Mouse (Mus musculus): ENCODE results near the gene Sh2b2. TPM values are rescaled to one million over a fixed set of nuclear protein-coding genes. Genes with fewer than 3 reads are reported as not detected.

The Sh2b2 gene
- total RNA-seq (2021) (10 to 100 TPM; 27.0 to 30.0 TPM), polyA plus RNA-seq (2012; rRNA removed) (57.6 and 89.9 TPM in 2 replicates)
- long read RNA-seq, transcript Sh2b2-201 (9 exons, 2,848 nt), result major isoform, 26 of 40 reads
- long read RNA-seq, partial matches to known transcripts, result 4 of 40 reads
- long read RNA-seq, other reads (novel, unspliced or antisense), result 9 of 40 reads

- DNase-seq, result no peak
Observed at GRCm38 (mm10) chr5:136246452-136246838, at the start of gene Sh2b2. TSS of gene Sh2b2 (minus strand) at chr5:136246556.

GRCm38 (mm10) chr5:136292971-136293418 is 46.6 kb upstream of the Sh2b2 start:
- no peak for DNase-seq

- no peak for DNase-seq
Observed at GRCm38 (mm10) chr5:136292361-136292760, 46.0 kb upstream of the Sh2b2 start.

GRCm38 (mm10) chr5:136291562-136291961 is 45.2 kb upstream of the Sh2b2 start:
- DNase-seq, result no peak

GRCm38 (mm10) chr5:136289776-136290175 is 43.4 kb upstream of the Sh2b2 start:
- DNase-seq, result peak; percentile 27

GRCm38 (mm10) chr5:136288351-136289081 is 42.2 kb upstream of the Sh2b2 start:
- no peak for DNase-seq

- DNase-seq, result no peak
Observed at GRCm38 (mm10) chr5:136286566-136286965, 40.2 kb upstream of the Sh2b2 start.

- no peak for DNase-seq
Observed at GRCm38 (mm10) chr5:136285106-136285505, 38.8 kb upstream of the Sh2b2 start.

GRCm38 (mm10) chr5:136281351-136281750 is 35.0 kb upstream of the Sh2b2 start:
- DNase-seq, result peak; percentile 11

- no peak for DNase-seq
Observed at GRCm38 (mm10) chr5:136274739-136275138, 28.4 kb upstream of the Sh2b2 start.

GRCm38 (mm10) chr5:136269937-136270336 is 23.6 kb upstream of the Sh2b2 start:
- no peak for DNase-seq

- no peak for DNase-seq
Observed at GRCm38 (mm10) chr5:136266077-136266476, 19.7 kb upstream of the Sh2b2 start.

- no peak for DNase-seq
Observed at GRCm38 (mm10) chr5:136263342-136263741, 17.0 kb upstream of the Sh2b2 start.

- DNase-seq, result peak; percentile 64
Observed at GRCm38 (mm10) chr5:136258919-136259318, 12.6 kb upstream of the Sh2b2 start.

- peak; percentile 84 for DNase-seq
Observed at GRCm38 (mm10) chr5:136252899-136253298, 6.5 kb upstream of the Sh2b2 start.

- peak; percentile 45 for DNase-seq
Observed at GRCm38 (mm10) chr5:136251004-136251403, 4.6 kb upstream of the Sh2b2 start.

GRCm38 (mm10) chr5:136248441-136248840 is 2.1 kb upstream of the Sh2b2 start:
- no peak for DNase-seq

GRCm38 (mm10) chr5:136245541-136246451 is 560 bp downstream of the Sh2b2 start:
- peak; percentile 28 for DNase-seq

GRCm38 (mm10) chr5:136244762-136245540 is 1.4 kb downstream of the Sh2b2 start:
- DNase-seq, result peak; percentile 92

GRCm38 (mm10) chr5:136243851-136244761 is 2.2 kb downstream of the Sh2b2 start:
- peak; percentile 71 for DNase-seq

GRCm38 (mm10) chr5:136241161-136241560 is 5.2 kb downstream of the Sh2b2 start:
- DNase-seq, result no peak

Measured in adrenal gland, adult 2 months (tissue).